Mouse (Mus musculus) myocyte (in vitro differentiated cells): ENCODE measurements at regions not wholly inside any gene's neighbourhood (a gene's known extent, or its start where the extent isn't known, plus 50 kb on each side); places are given as distances from the start of the nearest gene placed in this dataset.

Source experiments
- MAX ChIP-seq: IDR thresholded peaks from one replicate; pipeline ENCODE4 v1.6.1; 2011; ENCODE audit warnings: low read depth, mild to moderate bottlenecking, control low read depth
- MYOG ChIP-seq, 3 experiments: IDR thresholded peaks; one replicate each; pipeline ENCODE4 v1.6.1; 2011; ENCODE audit warnings: control low read depth in 2 of 3, low read depth in 2 of 3, mild to moderate bottlenecking in 2 of 3; ENCODE audit not compliant: insufficient read length in 2 of 3, control insufficient read depth in 1 of 3, insufficient read depth in 1 of 3
- POLR2A ChIP-seq: IDR thresholded peaks from one replicate; pipeline ENCODE4 v1.6.1; 2011; ENCODE audit warnings: low read depth, mild to moderate bottlenecking, control low read depth, moderate library complexity; ENCODE audit not compliant: insufficient read length
- REST ChIP-seq: IDR thresholded peaks from one replicate; pipeline ENCODE4 v1.6.1; 2011; ENCODE audit warnings: mild to moderate bottlenecking, control low read depth, moderate library complexity; ENCODE audit not compliant: insufficient read depth, insufficient read length
- TCF12 ChIP-seq: IDR thresholded peaks from one replicate; pipeline ENCODE4 v1.6.1; 2011; ENCODE audit warnings: mild to moderate bottlenecking, control low read depth; ENCODE audit not compliant: poor library complexity, insufficient read depth, severe bottlenecking

DNA sequence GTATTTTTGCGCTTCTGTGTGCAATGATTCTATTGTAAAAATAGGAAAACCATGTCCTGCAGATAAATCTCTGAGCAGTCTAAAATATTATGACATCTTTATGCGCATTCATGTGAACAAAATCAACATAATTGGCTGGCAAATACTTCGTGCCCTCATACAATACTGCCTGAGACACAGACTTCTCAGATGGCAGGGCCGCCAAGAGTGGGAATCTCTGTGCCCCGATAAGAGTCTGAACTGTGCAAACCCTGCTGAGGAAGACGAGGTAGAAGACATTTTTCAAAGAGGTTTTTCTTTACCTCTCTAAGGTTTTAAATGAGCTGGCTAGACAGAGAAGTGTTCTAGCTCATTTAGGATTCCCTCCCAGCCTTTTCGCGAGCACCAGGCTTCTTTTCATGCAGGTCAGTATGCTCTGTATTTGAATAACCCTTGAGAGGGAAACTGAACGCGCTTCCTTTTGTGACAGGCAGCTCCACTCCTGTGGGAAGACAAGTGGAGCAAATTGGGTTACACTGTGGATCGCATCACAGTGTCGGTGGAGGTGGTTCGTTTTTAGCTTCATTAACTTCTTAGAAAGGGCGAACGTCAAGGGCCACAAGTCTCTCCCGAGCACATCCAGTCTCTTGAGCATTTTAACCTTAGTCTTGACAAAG is 1973.6 kb upstream of the 5930422O12Rik start:
- TF ChIP-seq POLR2A (no peak), TCF12 (no peak), MYOG (IDR thresholded peaks at IDR 0.05; ENCODE audit: control insufficient read depth in 1 of 3, insufficient read depth in 1 of 3, insufficient read length in 2 of 3, low read depth in 2 of 3) (no peak), MAX (no peak), REST (no peak)
